Mouse (Mus musculus) MEL (cell line): ENCODE results near the gene Amacr. TPM values are rescaled to one million over a fixed set of nuclear protein-coding genes. Genes with fewer than 3 reads are reported as not detected.

Experiments
- DNase-seq: peaks from one replicate; pipeline ENCODE4 v3.0.0; 2011; ENCODE audit warnings: low read depth, low spot score
- H3K27ac ChIP-seq: 2 replicates; pipeline ENCODE4 v1.5.1; 2012; ENCODE audit warnings: low read depth, mild to moderate bottlenecking, control low read depth, low read length, moderate library complexity; ENCODE audit not compliant: control insufficient read depth
- H3K27me3 ChIP-seq, 2 experiments: fragments of 150-350 bp in 1 of 2; sonication (generic) in 1 of 2; 2 replicates each; pipeline ENCODE4 v1.6.1; 2012; ENCODE audit warnings: low read length in 2 of 2, mild to moderate bottlenecking in 2 of 2, improper control_type of control experiment in 1 of 2, moderate library complexity in 1 of 2; ENCODE audit not compliant: insufficient read depth in 2 of 2, control insufficient read depth in 1 of 2
- H3K36me3 ChIP-seq, 2 experiments: 2 replicates each; pipeline ENCODE4 v1.6.1; 2012 to 2014; ENCODE audit warnings: low read length in 2 of 2, improper control_type of control experiment in 1 of 2, inconsistent platforms in 1 of 2, mild to moderate bottlenecking in 1 of 2; ENCODE audit not compliant: insufficient read depth in 2 of 2, control insufficient read depth in 1 of 2
- H3K4me1 ChIP-seq, 2 experiments: fragments of 150-350 bp in 1 of 2; sonication (generic) in 1 of 2; 2 replicates each; pipeline ENCODE4 v1.6.1; 2012; ENCODE audit warnings: low read length in 2 of 2, improper control_type of control experiment in 1 of 2, mild to moderate bottlenecking in 1 of 2; ENCODE audit not compliant: insufficient read depth in 2 of 2, control insufficient read depth in 1 of 2
- H3K4me3 ChIP-seq, 2 experiments: fragments of 150-350 bp in 1 of 2; sonication (generic) in 1 of 2; 2 replicates each; pipeline ENCODE4 v1.5.1; 2012; ENCODE audit warnings: low read depth in 2 of 2, low read length in 2 of 2, mild to moderate bottlenecking in 2 of 2, moderate library complexity in 2 of 2, control low read depth in 1 of 2, improper control_type of control experiment in 1 of 2; ENCODE audit not compliant: control insufficient read depth in 1 of 2, insufficient read depth in 1 of 2
- H3K79me2 ChIP-seq: 2 replicates; pipeline ENCODE4 v1.6.1; 2012; ENCODE audit warnings: mild to moderate bottlenecking, low read length, moderate library complexity; ENCODE audit not compliant: control insufficient read depth, poor library complexity, insufficient read depth
- H3K9ac ChIP-seq: 2 replicates; pipeline ENCODE4 v1.6.1; 2012; ENCODE audit warnings: low read depth, mild to moderate bottlenecking, control low read depth, low read length, moderate library complexity; ENCODE audit not compliant: control insufficient read depth, poor library complexity, severe bottlenecking
- H3K9me3 ChIP-seq: fragments of 150-350 bp; sonication (generic); replicated peaks from 2 replicates; pipeline ENCODE4 v1.6.1; 2012; ENCODE audit warnings: mild to moderate bottlenecking, low read length, improper control_type of control experiment, moderate library complexity; ENCODE audit not compliant: insufficient read depth
- BHLHE40 ChIP-seq: IDR thresholded peaks from 2 replicates; pipeline ENCODE4 v1.6.1; 2012; ENCODE audit warnings: low read depth, mild to moderate bottlenecking, inconsistent platforms, low read length, improper control_type of control experiment, borderline replicate concordance
- CHD1 ChIP-seq: IDR thresholded peaks from 2 replicates; pipeline ENCODE4 v1.6.1; 2012; ENCODE audit warnings: low read depth, mild to moderate bottlenecking, inconsistent platforms, low read length, improper control_type of control experiment
- CTCF ChIP-seq, 3 experiments: IDR thresholded peaks in 2 of 3; conservative IDR thresholded peaks in 1 of 3; 2 replicates each; pipeline ENCODE4 v1.5.1; 2011 to 2012; ENCODE audit warnings: low read length in 3 of 3, low read depth in 2 of 3, mild to moderate bottlenecking in 2 of 3, improper control_type of control experiment in 1 of 3, inconsistent platforms in 1 of 3, mixed read lengths in 1 of 3, moderate library complexity in 1 of 3; ENCODE audit not compliant: control insufficient read depth in 1 of 3, insufficient read depth in 1 of 3, poor library complexity in 1 of 3, severe bottlenecking in 1 of 3
- E2F4 ChIP-seq: IDR thresholded peaks from 2 replicates; pipeline ENCODE4 v1.6.1; 2011; ENCODE audit warnings: low read depth, low read length, improper control_type of control experiment, borderline replicate concordance
- ELF1 ChIP-seq: IDR thresholded peaks from 2 replicates; pipeline ENCODE4 v1.6.1; 2014; ENCODE audit warnings: low read depth, mild to moderate bottlenecking, inconsistent platforms, low read length, improper control_type of control experiment, moderate library complexity
- ETS1 ChIP-seq: IDR thresholded peaks from 2 replicates; pipeline ENCODE4 v1.6.1; 2012; ENCODE audit warnings: low read depth, mild to moderate bottlenecking, inconsistent platforms, low read length, improper control_type of control experiment, moderate library complexity
- HCFC1 ChIP-seq: IDR thresholded peaks from 2 replicates; pipeline ENCODE4 v1.6.1; 2012; ENCODE audit warnings: low read depth, mild to moderate bottlenecking, inconsistent platforms, low read length, improper control_type of control experiment, moderate library complexity
- MAFK ChIP-seq: IDR thresholded peaks from 2 replicates; pipeline ENCODE4 v1.6.1; 2011; ENCODE audit warnings: low read depth, mild to moderate bottlenecking, low read length, improper control_type of control experiment, borderline replicate concordance
- MAZ ChIP-seq: IDR thresholded peaks from 2 replicates; pipeline ENCODE4 v1.6.1; 2012; ENCODE audit warnings: low read depth, mild to moderate bottlenecking, inconsistent platforms, low read length, improper control_type of control experiment
- MEF2A ChIP-seq: IDR thresholded peaks from 2 replicates; pipeline ENCODE4 v1.6.1; 2014; ENCODE audit warnings: low read depth, mild to moderate bottlenecking, inconsistent platforms, low read length, improper control_type of control experiment; ENCODE audit not compliant: poor library complexity, insufficient replicate concordance, severe bottlenecking; ENCODE audit errors: extremely low read depth
- MYB ChIP-seq: IDR thresholded peaks from 2 replicates; pipeline ENCODE4 v1.6.1; 2011; ENCODE audit warnings: mild to moderate bottlenecking, low read depth, low read length, improper control_type of control experiment
- NELFE ChIP-seq: IDR thresholded peaks from 2 replicates; pipeline ENCODE4 v1.6.1; 2011; ENCODE audit warnings: low read depth, low read length, improper control_type of control experiment
- NRF1 ChIP-seq: IDR thresholded peaks from 2 replicates; pipeline ENCODE4 v1.6.1; 2014; ENCODE audit warnings: low read depth, mild to moderate bottlenecking, inconsistent platforms, low read length, improper control_type of control experiment, moderate library complexity; ENCODE audit not compliant: poor library complexity, insufficient read depth, severe bottlenecking
- POLR2AphosphoS5 ChIP-seq: IDR thresholded peaks from 2 replicates; pipeline ENCODE4 v1.6.1; 2012; ENCODE audit warnings: low read depth, borderline replicate concordance, mild to moderate bottlenecking, inconsistent platforms, low read length, moderate library complexity, mixed read lengths
- SIN3A ChIP-seq: IDR thresholded peaks from 2 replicates; pipeline ENCODE4 v1.6.1; 2012; ENCODE audit warnings: low read length, improper control_type of control experiment, inconsistent platforms
- SMC3 ChIP-seq: IDR thresholded peaks from 2 replicates; pipeline ENCODE4 v1.6.1; 2011; ENCODE audit warnings: low read depth, low read length, improper control_type of control experiment
- TCF12 ChIP-seq: IDR thresholded peaks from 2 replicates; pipeline ENCODE4 v1.6.1; 2014; ENCODE audit warnings: low read depth, mild to moderate bottlenecking, inconsistent platforms, low read length, improper control_type of control experiment, moderate library complexity
- USF1 ChIP-seq: IDR thresholded peaks from 2 replicates; pipeline ENCODE4 v1.6.1; 2014; ENCODE audit warnings: low read depth, mild to moderate bottlenecking, inconsistent platforms, low read length, improper control_type of control experiment, moderate library complexity
- ZC3H11A ChIP-seq: IDR thresholded peaks from 2 replicates; pipeline ENCODE4 v1.6.1; 2012; ENCODE audit warnings: low read depth, mild to moderate bottlenecking, inconsistent platforms, low read length, improper control_type of control experiment
- polyA plus RNA-seq, 2 experiments: library from polyadenylated mRNA; stranded (reverse) in 1 of 2; unstranded in 1 of 2; fragments of >175 nt in 1 of 2; fragments of >200 nt in 1 of 2; gene quantifications; 2 replicates each; pipeline versions ENCODE4 v1.2.1 to v1.2.4; 2012; ENCODE audit warnings: low replicate concordance in 2 of 2, low read depth in 1 of 2; ENCODE audit not compliant: insufficient read length in 2 of 2, insufficient read depth in 1 of 2, missing spikeins in 1 of 2
- total RNA-seq: library from RNA; depleted of rRNA; stranded (reverse); fragments of 300-350 nt; gene quantifications from 2 replicates; pipeline ENCODE4 v1.2.3, GENCODE M21; 2012

Gene Amacr
- total and polyA plus RNA-seq, 3 experiments: not detected

DNA sequence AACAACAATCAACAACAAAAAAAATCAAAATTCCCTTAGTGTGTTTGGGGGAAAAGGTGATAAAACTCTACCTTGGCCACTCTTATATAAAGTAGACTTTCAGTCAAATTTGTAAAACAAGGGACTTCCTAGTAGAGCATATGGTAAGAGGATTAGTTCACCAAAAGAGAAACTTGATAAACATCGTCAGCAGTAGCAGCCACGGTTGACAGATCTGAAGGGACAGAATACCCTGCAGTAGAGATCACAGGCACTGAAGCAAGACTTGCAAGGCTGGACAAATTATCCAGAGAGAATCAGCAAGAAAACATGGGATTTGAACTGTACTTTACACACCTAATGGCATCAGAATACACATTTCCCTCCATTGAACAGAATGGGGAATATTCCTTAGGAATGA is 33.4 kb downstream of the Amacr start:
- no peaks in the 10 kb centered on the region for H3K36me3 ChIP-seq
- H3K9ac ChIP-seq: no peak overlapping the region
- H3K9me3 ChIP-seq: no peaks in the 10 kb centered on the region
- H3K27ac ChIP-seq: no peak overlapping the region
- no peaks in the 10 kb centered on the region for H3K27me3 ChIP-seq
- no peak for TF ChIP-seq SMC3
- no peak for TF ChIP-seq MYB
- TF ChIP-seq ELF1: no peak
- no peak for TF ChIP-seq MAFK
- TF ChIP-seq MAZ: no peak
- TF ChIP-seq CTCF (IDR thresholded peaks at IDR 0.05 in 2 of 3, conservative IDR thresholded peaks at IDR 0.05 in 1 of 3; ENCODE audit: control insufficient read depth in 1 of 3, insufficient read depth in 1 of 3, low read depth in 2 of 3, low read length in 3 of 3, poor library complexity in 1 of 3, severe bottlenecking in 1 of 3): no peak
- no peak for TF ChIP-seq ZC3H11A
- TF ChIP-seq SIN3A: no peak
- no peak for TF ChIP-seq E2F4
- TF ChIP-seq BHLHE40: no peak
- TF ChIP-seq CHD1: no peak
- TF ChIP-seq USF1: no peak
- no peaks in the 10 kb centered on the region for H3K4me1 ChIP-seq
- no peaks in the 10 kb centered on the region for H3K79me2 ChIP-seq
- H3K4me3 ChIP-seq: no peak overlapping the region
- DNase-seq: no peak

- no peaks in the 10 kb centered on the region for H3K4me1 ChIP-seq
- no peak overlapping the region for H3K9ac ChIP-seq
- H3K4me3 ChIP-seq: no peak overlapping the region
- no peaks in the 10 kb centered on the region for H3K36me3 ChIP-seq
- H3K79me2 ChIP-seq: no peaks in the 10 kb centered on the region
- no peaks in the 10 kb centered on the region for H3K9me3 ChIP-seq
- no peak overlapping the region for H3K27ac ChIP-seq
- H3K27me3 ChIP-seq: no peaks in the 10 kb centered on the region
- TF ChIP-seq NELFE: no peak
- no peak for TF ChIP-seq TCF12
- no peak for TF ChIP-seq ETS1
- no peak for TF ChIP-seq MAZ
- no peak for TF ChIP-seq HCFC1
- no peak for TF ChIP-seq SMC3
- TF ChIP-seq MEF2A: no peak
- no peak for TF ChIP-seq NRF1
- no peak for TF ChIP-seq POLR2AphosphoS5
- no peak for TF ChIP-seq E2F4
- no peak for TF ChIP-seq ZC3H11A
- TF ChIP-seq, all 39 proteins: peak for 0
- DNase-seq: no peak
These were observed 45.4 kb downstream of the Amacr start for GRCm38 (mm10) chr15:11026801-11027561.
